Comparison of ENCODE assay signal across 26 mouse cellular contexts in genomic region chr15:86459413-86459812, GRCm38 (mm10).
DNase-seq lines count a peak whose midpoint lies in the region; ATAC-seq and TF ChIP-seq lines count a peak whose summit lies in the region.
"Had no signal": no experiment of that assay in that cellular context is flagged by ENCODE, and none has a peak within 500 bp of the region (broad histone marks: within the 10 kb centered on the region; RNA-seq: fewer than 3 reads in every experiment).

No protein-coding gene starts in this region.

- H3K27ac ChIP-seq in heart, postnatal 0 days (ENCODE audit: low read depth): no peak overlapping the region
- H3K27ac ChIP-seq in liver, postnatal 0 days (ENCODE audit: low read depth): no peak overlapping the region
- no peak overlapping the region for H3K27ac ChIP-seq in midbrain, postnatal 0 days (ENCODE audit: low read depth, low read length)
- H3K27ac ChIP-seq in midbrain, embryonic 11.5 days (ENCODE audit: low read depth, low read length): no peak overlapping the region
- H3K27ac ChIP-seq: embryonic facial prominence, embryonic 13.5 days; heart, embryonic 13.5 days; kidney, embryonic 15.5 days; liver, embryonic 13.5 days had no signal

- no peaks in the 10 kb centered on the region for H3K4me1 ChIP-seq in heart, postnatal 0 days (ENCODE audit: control insufficient read depth, insufficient read depth)
- H3K4me1 ChIP-seq in liver, postnatal 0 days (ENCODE audit: insufficient read depth): no peaks in the 10 kb centered on the region
- no peaks in the 10 kb centered on the region for H3K4me1 ChIP-seq in midbrain, postnatal 0 days (ENCODE audit: insufficient read depth, low read length)
- H3K4me1 ChIP-seq in midbrain, embryonic 11.5 days (ENCODE audit: control insufficient read depth, insufficient read depth, low read length): no peaks in the 10 kb centered on the region
- H3K4me1 ChIP-seq: heart, embryonic 13.5 days; liver, embryonic 13.5 days had no signal

- WGBS in heart, postnatal 0 days: 81% methylated on average over 3 of the region's 3 CpGs
- WGBS in liver, postnatal 0 days (ENCODE audit: insufficient replicate concordance): 81% methylated on average over 3 of the region's 3 CpGs
- 61% methylated on average over 3 of the region's 3 CpGs for WGBS in midbrain, postnatal 0 days
- WGBS in midbrain, embryonic 11.5 days: 83% methylated on average over 3 of the region's 3 CpGs

- H3K36me3 ChIP-seq in heart, postnatal 0 days (replicated peaks; ENCODE audit: control insufficient read depth, insufficient read depth, low read length): no peaks in the 10 kb centered on the region
- H3K36me3 ChIP-seq in liver, postnatal 0 days (replicated peaks; ENCODE audit: insufficient read depth, low read length): no peaks in the 10 kb centered on the region
- H3K36me3 ChIP-seq in midbrain, postnatal 0 days (ENCODE audit: insufficient read depth, low read length): no peaks in the 10 kb centered on the region
- H3K36me3 ChIP-seq in midbrain, embryonic 11.5 days (ENCODE audit: control insufficient read depth, insufficient read depth, low read length): no peaks in the 10 kb centered on the region
- H3K36me3 ChIP-seq: embryonic facial prominence, embryonic 13.5 days; heart, embryonic 13.5 days; kidney, embryonic 15.5 days; liver, embryonic 13.5 days had no signal

- intact Hi-C loops in heart, postnatal 25 days (cut with DNase I): no loop called here

- no peak overlapping the region for H3K9ac ChIP-seq in heart, postnatal 0 days (replicated peaks; ENCODE audit: low read depth, low read length)
- H3K9ac ChIP-seq in liver, postnatal 0 days (replicated peaks): no peak overlapping the region
- no peak overlapping the region for H3K9ac ChIP-seq in midbrain, postnatal 0 days (replicated peaks; ENCODE audit: low read length, poor library complexity, severe bottlenecking)
- H3K9ac ChIP-seq in midbrain, embryonic 11.5 days (ENCODE audit: low read length): no peak overlapping the region
- H3K9ac ChIP-seq: embryonic facial prominence, embryonic 13.5 days; heart, embryonic 13.5 days; kidney, embryonic 15.5 days; liver, embryonic 13.5 days had no signal

- DNase-seq in heart, postnatal 0 days (ENCODE audit: low spot score): no peak
- no peak for DNase-seq in heart, postnatal 25 days (ENCODE audit: low spot score)
- no peak for DNase-seq in liver, postnatal 0 days
- DNase-seq in liver: no peak
- peak; percentile 28 for DNase-seq in midbrain, postnatal 0 days (ENCODE audit: low spot score)
- DNase-seq in midbrain, embryonic 11.5 days (ENCODE audit: low spot score, missing footprints): no peak
- DNase-seq: adrenal gland, postnatal 10 days; cerebellum, adult 11 months; cerebellum, adult 9-10 months; cerebellum, postnatal 36 days; gastrocnemius, postnatal 10 days; heart, postnatal 14 days; kidney, adult 11 months; layer of hippocampus, postnatal 36 days; left cerebral cortex, postnatal 4 days; liver, embryonic 13.5 days; lung, adult 2 months; lung, postnatal 36 days; thymus, adult 2 months; thymus, postnatal 36 days had no signal

- TF ChIP-seq CTCF in heart, postnatal 0 days (IDR thresholded peaks at IDR 0.05; ENCODE audit: low read depth): peak; percentile 17; the same call in 1 of the 2 replicates
- TF ChIP-seq CTCF in liver, postnatal 0 days (IDR thresholded peaks at IDR 0.05; ENCODE audit: low read depth): 0 out of 2 replicates have a peak, but pooled peaks have one; percentile 7
- peak; percentile 57 for TF ChIP-seq CTCF in midbrain, postnatal 0 days (IDR thresholded peaks at IDR 0.05)

- H3K27me3 ChIP-seq in heart, postnatal 0 days (ENCODE audit: control insufficient read depth, insufficient read depth, low read length): no peaks in the 10 kb centered on the region
- H3K27me3 ChIP-seq in liver, postnatal 0 days (ENCODE audit: insufficient read depth, low read length): no peaks in the 10 kb centered on the region
- H3K27me3 ChIP-seq in midbrain, postnatal 0 days (ENCODE audit: insufficient read depth, low read length): no peaks in the 10 kb centered on the region
- H3K27me3 ChIP-seq in midbrain, embryonic 11.5 days (ENCODE audit: control insufficient read depth, insufficient read depth, low read length): no peaks in the 10 kb centered on the region
- H3K27me3 ChIP-seq: embryonic facial prominence, embryonic 13.5 days; kidney, embryonic 15.5 days; liver, embryonic 13.5 days; megakaryocyte, embryonic 14.5 days; Patski had no signal

- no peak for TF ChIP-seq EP300 in heart, postnatal 0 days (IDR thresholded peaks at IDR 0.05; ENCODE audit: low read depth)
- no peak for TF ChIP-seq EP300 in liver, postnatal 0 days (IDR thresholded peaks at IDR 0.05; ENCODE audit: low read depth)

- no peak overlapping the region for H3K4me2 ChIP-seq in heart, postnatal 0 days (ENCODE audit: low read depth, low read length)
- no peak overlapping the region for H3K4me2 ChIP-seq in liver, postnatal 0 days (ENCODE audit: low read depth, low read length)
- H3K4me2 ChIP-seq in midbrain, postnatal 0 days (ENCODE audit: low read depth, low read length, poor library complexity, severe bottlenecking): no peak overlapping the region
- H3K4me2 ChIP-seq in midbrain, embryonic 11.5 days: no peak overlapping the region
- H3K4me2 ChIP-seq: embryonic facial prominence, embryonic 13.5 days; heart, embryonic 13.5 days; kidney, embryonic 15.5 days; liver, embryonic 13.5 days had no signal

- no peak for ATAC-seq in heart, postnatal 0 days (ENCODE audit: insufficient read depth, low read depth)
- ATAC-seq in liver, postnatal 0 days: no peak
- no peak for ATAC-seq in midbrain, postnatal 0 days (ENCODE audit: low FRiP score)
- ATAC-seq in midbrain, embryonic 11.5 days (ENCODE audit: low FRiP score): no peak
- no peak for ATAC-seq in erythroid progenitor cell, adult 5-6 weeks (replicated peaks; ENCODE audit: low FRiP score, poor library complexity, severe bottlenecking)
- ATAC-seq: Patski had no signal

- no peaks in the 10 kb centered on the region for H3K9me3 ChIP-seq in heart, postnatal 0 days (replicated peaks; ENCODE audit: control insufficient read depth, low read length)
- no peaks in the 10 kb centered on the region for H3K9me3 ChIP-seq in liver, postnatal 0 days (ENCODE audit: low read length)
- H3K9me3 ChIP-seq in midbrain, postnatal 0 days (ENCODE audit: low read length): no peaks in the 10 kb centered on the region
- H3K9me3 ChIP-seq in midbrain, embryonic 11.5 days (ENCODE audit: control insufficient read depth, low read length): no peaks in the 10 kb centered on the region
- H3K9me3 ChIP-seq: embryonic facial prominence, embryonic 13.5 days; heart, embryonic 13.5 days; kidney, embryonic 15.5 days; liver, embryonic 13.5 days; megakaryocyte, embryonic 14.5 days had no signal

- no peak overlapping the region for H3K4me3 ChIP-seq in heart, postnatal 0 days (ENCODE audit: low read depth, low read length)
- no peak overlapping the region for H3K4me3 ChIP-seq in liver, postnatal 0 days (ENCODE audit: low read depth, low read length)
- H3K4me3 ChIP-seq in midbrain, postnatal 0 days (ENCODE audit: low read depth, low read length): no peak overlapping the region
- no peak overlapping the region for H3K4me3 ChIP-seq in midbrain, embryonic 11.5 days (ENCODE audit: low read depth, low read length)
- H3K4me3 ChIP-seq: embryonic facial prominence, embryonic 13.5 days; heart, embryonic 13.5 days; kidney, embryonic 15.5 days; liver, embryonic 13.5 days had no signal

Comparison
In these comparisons a context has a peak if more than half of its experiments do, and no peak if none do; other contexts are left out.
1. CTCF ChIP-seq: peak in every context shown above with its lines; median percentile 57 in midbrain, postnatal 0 days; 17 in heart, postnatal 0 days; 7 in liver, postnatal 0 days.